Mouse (Mus musculus) hindbrain, embryonic 10.5 days (tissue): ENCODE measurements around the gene Dgki. TPM values are rescaled to one million over a fixed set of nuclear protein-coding genes. Genes with fewer than 3 reads are reported as not detected.

Experiments used
- DNase-seq: peaks from one replicate; pipeline ENCODE4 v3.0.0-alpha.2; 2017; ENCODE audit warnings: low spot score
- H3K27ac ChIP-seq: fragments of 300-500 bp; sonication (generic); 2 replicates; pipeline ENCODE4 v1.5.1; 2016; ENCODE audit warnings: mild to moderate bottlenecking, moderate library complexity
- H3K27me3 ChIP-seq: fragments of 300-500 bp; sonication (generic); 2 replicates; pipeline ENCODE4 v1.6.1; 2016; ENCODE audit warnings: mild to moderate bottlenecking; ENCODE audit not compliant: poor library complexity, insufficient read depth, severe bottlenecking
- H3K36me3 ChIP-seq: fragments of 300-500 bp; sonication (generic); 2 replicates; pipeline ENCODE4 v1.6.1; 2016; ENCODE audit warnings: mild to moderate bottlenecking, moderate library complexity
- H3K4me1 ChIP-seq: fragments of 300-500 bp; sonication (generic); replicated peaks from 2 replicates; pipeline ENCODE4 v1.6.1; 2016; ENCODE audit warnings: mild to moderate bottlenecking
- H3K4me3 ChIP-seq: fragments of 300-500 bp; sonication (generic); 2 replicates; pipeline ENCODE4 v1.5.1; 2016; ENCODE audit warnings: mild to moderate bottlenecking, moderate library complexity
- H3K9me3 ChIP-seq: fragments of 300-500 bp; sonication (generic); 2 replicates; pipeline ENCODE4 v1.6.1; 2016; ENCODE audit warnings: mild to moderate bottlenecking, moderate library complexity
- WGBS: fragments of 180-500 bp; shearing (Covaris S2); methylation state at CpG from one replicate; pipeline ENCODE4 v1.1.7; 2016; 5-methylcytosine and 5-hydroxymethylcytosine counted together
- polyA plus RNA-seq: library from polyadenylated mRNA; unstranded; fragments of >200 nt; fragmentation: Nextera tagmentation; extraction: Ambion mirVana; gene quantifications from 2 replicates; pipeline ENCODE4 v1.2.1, GENCODE M21; 2016

Dgki gene
- polyA plus RNA-seq = 0.39 and 1.0 TPM in 2 replicates

GRCm38 (mm10) chr6:37299562-37300390 is at the start of gene Dgki:
Gene Dgki, minus strand, starts transcription at chr6:37300184.
- peak; percentile 79 for DNase-seq
- H3K4me3 ChIP-seq = peak within 1 kb of the TSS; percentile 77
- no peaks in the 10 kb centered on the region for H3K36me3 ChIP-seq
- peaks cover 32% of the 10 kb centered on the region for H3K4me1 ChIP-seq
- WGBS = 1% methylated on average over 65 of the region's 65 CpGs
- H3K9me3 ChIP-seq = no peaks in the 10 kb centered on the region
- peaks cover 66% of the 10 kb centered on the region for H3K27me3 ChIP-seq
- peak within 1 kb of the TSS; percentile 84 for H3K27ac ChIP-seq

- Histone ChIP-seq H3K9me3 (no peaks in the 10 kb centered on the region), H3K36me3 (peaks cover 14% of the 10 kb centered on the region; the same call in 1 of the 2 replicates), H3K4me1 (0 out of 2 replicates have a peak, but pooled peaks cover 5% of the 10 kb centered on the region), H3K4me3 (no peak overlapping the region), H3K27me3 (no peaks in the 10 kb centered on the region), H3K27ac (no peak overlapping the region)
- WGBS = 85% methylated on average over 5 of the region's 5 CpGs
- DNase-seq = no peak
These were observed 47.6 kb upstream of the Dgki start for GRCm38 (mm10) chr6:37347606-37348005.

- 86% methylated on average over 5 of the region's 5 CpGs for WGBS
These were observed 38.1 kb upstream of the Dgki start for GRCm38 (mm10) chr6:37338055-37338454.

GRCm38 (mm10) chr6:37336831-37337260 is 36.9 kb upstream of the Dgki start:
- H3K27me3 ChIP-seq = no peaks in the 10 kb centered on the region
- 13% methylated on average over 5 of the region's 5 CpGs for WGBS
- H3K27ac ChIP-seq = peak overlapping the region; percentile 71
- no peaks in the 10 kb centered on the region for H3K9me3 ChIP-seq
- peaks cover 21% of the 10 kb centered on the region for H3K36me3 ChIP-seq
- peaks cover 14% of the 10 kb centered on the region for H3K4me1 ChIP-seq
- H3K4me3 ChIP-seq = no peak overlapping the region
- DNase-seq = no peak

More at GRCm38 (mm10) chr6:37338055-37338454, 38.1 kb upstream of the Dgki start:
- Histone ChIP-seq H3K9me3 (no peaks in the 10 kb centered on the region), H3K27ac (no peak overlapping the region), H3K4me1 (peaks cover 14% of the 10 kb centered on the region), H3K36me3 (peaks cover 16% of the 10 kb centered on the region), H3K27me3 (no peaks in the 10 kb centered on the region), H3K4me3 (no peak overlapping the region)
- DNase-seq = no peak

- Histone ChIP-seq H3K9me3 (no peaks in the 10 kb centered on the region), H3K4me1 (peaks cover 14% of the 10 kb centered on the region), H3K27me3 (no peaks in the 10 kb centered on the region), H3K27ac (peak overlapping the region; percentile 71; the same call in 1 of the 2 replicates), H3K36me3 (peaks cover 24% of the 10 kb centered on the region), H3K4me3 (no peak overlapping the region)
- WGBS = 55% methylated on average over 7 of the region's 7 CpGs
- no peak for DNase-seq
These were observed 36.4 kb upstream of the Dgki start for GRCm38 (mm10) chr6:37336381-37336780.

GRCm38 (mm10) chr6:37332846-37333245 is 32.9 kb upstream of the Dgki start:
- Histone ChIP-seq H3K27me3 (no peaks in the 10 kb centered on the region), H3K27ac (no peak overlapping the region), H3K36me3 (peaks cover 24% of the 10 kb centered on the region), H3K4me1 (peaks cover 24% of the 10 kb centered on the region), H3K4me3 (no peak overlapping the region), H3K9me3 (no peaks in the 10 kb centered on the region)
- 91% methylated on average over 10 of the region's 10 CpGs for WGBS
- no peak for DNase-seq

GRCm38 (mm10) chr6:37329901-37330864 is 30.2 kb upstream of the Dgki start:
- 54% methylated on average over 5 of the region's 5 CpGs for WGBS
- Histone ChIP-seq H3K4me3 (no peak overlapping the region), H3K27me3 (no peaks in the 10 kb centered on the region), H3K27ac (0 out of 2 replicates have a peak overlapping the region, but pooled peaks have one; percentile 23), H3K4me1 (peaks cover 13% of the 10 kb centered on the region), H3K36me3 (peaks cover 20% of the 10 kb centered on the region), H3K9me3 (no peaks in the 10 kb centered on the region)
- DNase-seq = no peak

- Histone ChIP-seq H3K27ac (no peak overlapping the region), H3K36me3 (peaks cover 19% of the 10 kb centered on the region), H3K4me1 (peaks cover 13% of the 10 kb centered on the region), H3K9me3 (no peaks in the 10 kb centered on the region), H3K4me3 (no peak overlapping the region), H3K27me3 (no peaks in the 10 kb centered on the region)
- 88% methylated on average over 3 of the region's 3 CpGs for WGBS
- DNase-seq = no peak
These were observed 29.4 kb upstream of the Dgki start for GRCm38 (mm10) chr6:37329376-37329775.

- no peak for DNase-seq
- WGBS = 49% methylated on average over 7 of the region's 7 CpGs
- Histone ChIP-seq H3K27me3 (no peaks in the 10 kb centered on the region), H3K4me1 (peaks cover 13% of the 10 kb centered on the region), H3K27ac (no peak overlapping the region), H3K4me3 (no peak overlapping the region), H3K36me3 (peaks cover 12% of the 10 kb centered on the region; the same call in 1 of the 2 replicates), H3K9me3 (no peaks in the 10 kb centered on the region)
These were observed 28.7 kb upstream of the Dgki start for GRCm38 (mm10) chr6:37328671-37329070.

- no peak for DNase-seq
- Histone ChIP-seq H3K27me3 (no peaks in the 10 kb centered on the region), H3K4me1 (peaks cover 13% of the 10 kb centered on the region), H3K27ac (no peak overlapping the region), H3K9me3 (no peaks in the 10 kb centered on the region), H3K4me3 (no peak overlapping the region), H3K36me3 (peaks cover 8% of the 10 kb centered on the region; the same call in 1 of the 2 replicates)
- 54% methylated on average over 6 of the region's 6 CpGs for WGBS
These were observed 27.5 kb upstream of the Dgki start for GRCm38 (mm10) chr6:37327519-37327918.

GRCm38 (mm10) chr6:37326603-37326955 is 26.6 kb upstream of the Dgki start:
- 66% methylated on average over 8 of the region's 8 CpGs for WGBS
- H3K36me3 ChIP-seq = 0 out of 2 replicates have a peak, but pooled peaks cover under 1% of the 10 kb centered on the region

GRCm38 (mm10) chr6:37325906-37326602 is 26.1 kb upstream of the Dgki start:
- no peak for DNase-seq
- no peaks in the 10 kb centered on the region for H3K36me3 ChIP-seq
- H3K4me1 ChIP-seq = peaks cover 13% of the 10 kb centered on the region
- no peak overlapping the region for H3K27ac ChIP-seq
- H3K9me3 ChIP-seq = no peaks in the 10 kb centered on the region
- WGBS = 95% methylated on average over 9 of the region's 9 CpGs
- H3K4me3 ChIP-seq = no peak overlapping the region
- H3K27me3 ChIP-seq = no peaks in the 10 kb centered on the region

More at GRCm38 (mm10) chr6:37326603-37326955, 26.6 kb upstream of the Dgki start:
- DNase-seq = no peak
- H3K27me3 ChIP-seq = no peaks in the 10 kb centered on the region
- no peaks in the 10 kb centered on the region for H3K9me3 ChIP-seq
- H3K4me1 ChIP-seq = peaks cover 13% of the 10 kb centered on the region
- no peak overlapping the region for H3K4me3 ChIP-seq
- H3K27ac ChIP-seq = no peak overlapping the region
